Mouse (Mus musculus): ENCODE results near the gene Fubp3. TPM values are rescaled to one million over a fixed set of nuclear protein-coding genes. Genes with fewer than 3 reads are reported as not detected.

The Fubp3 gene
- polyA plus RNA-seq, 1 experiment from 2014 or later: 19.4 TPM

GRCm38 (mm10) chr2:31612627-31613026, 40.2 kb downstream of the Fubp3 start:
- WGBS (ENCODE audit: insufficient replicate concordance): 80% methylated on average over 6 of the region's 6 CpGs
- peaks cover 71% of the 10 kb centered on the region for H3K36me3 ChIP-seq (replicated peaks; ENCODE audit: insufficient read depth, low read length)

GRCm38 (mm10) chr2:31613781-31614180, 41.3 kb downstream of the Fubp3 start:
- ATAC-seq (no peak), DNase-seq (no peak)
- Histone ChIP-seq H3K9ac (replicated peaks) (no peak overlapping the region), H3K27ac (ENCODE audit: low read depth) (no peak overlapping the region), H3K9me3 (ENCODE audit: low read length) (no peaks in the 10 kb centered on the region), H3K36me3 (replicated peaks; ENCODE audit: insufficient read depth, low read length) (peaks cover 62% of the 10 kb centered on the region), H3K4me3 (ENCODE audit: low read depth, low read length) (no peak overlapping the region), H3K4me2 (ENCODE audit: low read depth, low read length) (no peak overlapping the region), H3K27me3 (ENCODE audit: insufficient read depth, low read length) (no peaks in the 10 kb centered on the region), H3K4me1 (ENCODE audit: insufficient read depth) (no peaks in the 10 kb centered on the region)
- TF ChIP-seq EP300 (IDR thresholded peaks at IDR 0.05; ENCODE audit: low read depth) (no peak), CTCF (IDR thresholded peaks at IDR 0.05; ENCODE audit: low read depth) (no peak)
- 82% methylated on average over 7 of the region's 7 CpGs for WGBS (ENCODE audit: insufficient replicate concordance)

More at GRCm38 (mm10) chr2:31612627-31613026, 40.2 kb downstream of the Fubp3 start:
- Histone ChIP-seq H3K4me2 (ENCODE audit: low read depth, low read length) (no peak overlapping the region), H3K9ac (replicated peaks) (no peak overlapping the region), H3K4me3 (ENCODE audit: low read depth, low read length) (no peak overlapping the region), H3K27ac (ENCODE audit: low read depth) (no peak overlapping the region), H3K4me1 (ENCODE audit: insufficient read depth) (no peaks in the 10 kb centered on the region), H3K9me3 (ENCODE audit: low read length) (no peaks in the 10 kb centered on the region), H3K27me3 (ENCODE audit: insufficient read depth, low read length) (no peaks in the 10 kb centered on the region)
- no peak for TF ChIP-seq EP300 (IDR thresholded peaks at IDR 0.05; ENCODE audit: low read depth)
- TF ChIP-seq CTCF (IDR thresholded peaks at IDR 0.05; ENCODE audit: low read depth): no peak
- ATAC-seq: no peak
- no peak for DNase-seq

- no peaks in the 10 kb centered on the region for H3K9me3 ChIP-seq (ENCODE audit: low read length)
- H3K27me3 ChIP-seq (ENCODE audit: insufficient read depth, low read length): no peaks in the 10 kb centered on the region
- no peaks in the 10 kb centered on the region for H3K4me1 ChIP-seq (ENCODE audit: insufficient read depth)
- 79% methylated on average over 14 of the region's 14 CpGs for WGBS (ENCODE audit: insufficient replicate concordance)
- H3K4me3 ChIP-seq (ENCODE audit: low read depth, low read length): no peak overlapping the region
- no peak overlapping the region for H3K4me2 ChIP-seq (ENCODE audit: low read depth, low read length)
- no peak overlapping the region for H3K27ac ChIP-seq (ENCODE audit: low read depth)
- TF ChIP-seq CTCF (IDR thresholded peaks at IDR 0.05; ENCODE audit: low read depth): no peak
- no peak for TF ChIP-seq EP300 (IDR thresholded peaks at IDR 0.05; ENCODE audit: low read depth)
- no peak overlapping the region for H3K9ac ChIP-seq (replicated peaks)
- no peak for DNase-seq
- no peak for ATAC-seq
- peaks cover 20% of the 10 kb centered on the region for H3K36me3 ChIP-seq (replicated peaks; ENCODE audit: insufficient read depth, low read length)
These were observed 46.2 kb downstream of the Fubp3 start for GRCm38 (mm10) chr2:31618484-31619161.

GRCm38 (mm10) chr2:31619208-31619607, 46.8 kb downstream of the Fubp3 start:
- 83% methylated on average over 6 of the region's 6 CpGs for whole genome bisulfite sequencing (ENCODE audit: insufficient replicate concordance)
- DNase-seq: no peak
- H3K4me1 ChIP-seq (ENCODE audit: insufficient read depth): no peaks in the 10 kb centered on the region
- peaks cover 14% of the 10 kb centered on the region for H3K36me3 ChIP-seq (replicated peaks; ENCODE audit: insufficient read depth, low read length)
- TF ChIP-seq CTCF (IDR thresholded peaks at IDR 0.05; ENCODE audit: low read depth): no peak
- no peak for TF ChIP-seq EP300 (IDR thresholded peaks at IDR 0.05; ENCODE audit: low read depth)
- no peak overlapping the region for H3K27ac ChIP-seq (ENCODE audit: low read depth)
- H3K9ac ChIP-seq (replicated peaks): no peak overlapping the region
- H3K4me3 ChIP-seq (ENCODE audit: low read depth, low read length): no peak overlapping the region
- H3K27me3 ChIP-seq (ENCODE audit: insufficient read depth, low read length): no peaks in the 10 kb centered on the region
- H3K9me3 ChIP-seq (ENCODE audit: low read length): no peaks in the 10 kb centered on the region
- no peak overlapping the region for H3K4me2 ChIP-seq (ENCODE audit: low read depth, low read length)
- no peak for ATAC-seq

- Histone ChIP-seq H3K4me2 (ENCODE audit: low read depth, low read length) (no peak overlapping the region), H3K9ac (replicated peaks) (no peak overlapping the region)
- no peak for DNase-seq
These were observed 61.1 kb downstream of the Fubp3 start for GRCm38 (mm10) chr2:31633531-31633930.

GRCm38 (mm10) chr2:31635281-31636137, 63.1 kb downstream of the Fubp3 start:
- Histone ChIP-seq H3K9me3 (ENCODE audit: low read length) (no peaks in the 10 kb centered on the region), H3K27me3 (ENCODE audit: insufficient read depth, low read length) (peaks cover 92% of the 10 kb centered on the region), H3K4me2 (ENCODE audit: low read depth, low read length) (no peak overlapping the region; the same call in 1 of the 2 replicates), H3K36me3 (replicated peaks; ENCODE audit: insufficient read depth, low read length) (no peaks in the 10 kb centered on the region), H3K4me3 (ENCODE audit: low read depth, low read length) (no peak overlapping the region), H3K27ac (ENCODE audit: low read depth) (no peak overlapping the region), H3K4me1 (ENCODE audit: insufficient read depth) (no peaks in the 10 kb centered on the region), H3K9ac (replicated peaks) (no peak overlapping the region)
- DNase-seq (no peak), ATAC-seq (no peak)
- 3% methylated on average over 52 of the region's 52 CpGs for WGBS (ENCODE audit: insufficient replicate concordance)
- TF ChIP-seq CTCF (IDR thresholded peaks at IDR 0.05; ENCODE audit: low read depth): no peak

More at GRCm38 (mm10) chr2:31633531-31633930, 61.1 kb downstream of the Fubp3 start:
- peaks cover 77% of the 10 kb centered on the region for H3K27me3 ChIP-seq (ENCODE audit: insufficient read depth, low read length)
- ATAC-seq: no peak
- 42% methylated on average over 3 of the region's 3 CpGs for WGBS (ENCODE audit: insufficient replicate concordance)
- no peaks in the 10 kb centered on the region for H3K4me1 ChIP-seq (ENCODE audit: insufficient read depth)
- TF ChIP-seq CTCF (IDR thresholded peaks at IDR 0.05; ENCODE audit: low read depth): no peak
- TF ChIP-seq EP300 (IDR thresholded peaks at IDR 0.05; ENCODE audit: low read depth): no peak
- H3K9me3 ChIP-seq (ENCODE audit: low read length): no peaks in the 10 kb centered on the region
- H3K4me3 ChIP-seq (ENCODE audit: low read depth, low read length): no peak overlapping the region
- no peak overlapping the region for H3K27ac ChIP-seq (ENCODE audit: low read depth)
- no peaks in the 10 kb centered on the region for H3K36me3 ChIP-seq (replicated peaks; ENCODE audit: insufficient read depth, low read length)
